Mouse (Mus musculus) retina, adult 2 months (tissue): Measurements from ENCODE around the gene Grb14.

ENCODE experiments used
- DNase-seq: peaks from one replicate; pipeline ENCODE4 v3.0.0-alpha.2; 2012; ENCODE audit warnings: low read depth, low spot score

Grb14 gene

DNA sequence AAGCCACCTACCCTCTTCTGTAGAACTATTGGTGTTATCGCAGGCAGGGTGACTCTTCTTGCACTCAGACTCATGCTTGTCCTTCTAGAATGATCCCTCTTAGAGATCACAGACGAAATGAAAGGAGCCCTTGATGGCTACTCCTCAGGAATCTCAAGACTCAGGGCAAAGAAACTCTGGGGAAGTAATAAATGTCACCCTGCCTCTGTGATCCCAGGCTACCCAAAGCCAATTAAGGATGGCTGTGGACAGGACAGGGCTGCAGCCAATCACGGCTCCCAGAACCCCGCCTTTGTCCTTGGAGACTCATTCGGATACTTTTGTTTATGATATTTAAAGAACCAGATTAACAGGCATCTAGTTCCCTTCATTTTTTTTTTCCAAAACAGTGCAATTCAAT lies 49.2 kb downstream of the Grb14 start:
- DNase-seq: no peak

DNA sequence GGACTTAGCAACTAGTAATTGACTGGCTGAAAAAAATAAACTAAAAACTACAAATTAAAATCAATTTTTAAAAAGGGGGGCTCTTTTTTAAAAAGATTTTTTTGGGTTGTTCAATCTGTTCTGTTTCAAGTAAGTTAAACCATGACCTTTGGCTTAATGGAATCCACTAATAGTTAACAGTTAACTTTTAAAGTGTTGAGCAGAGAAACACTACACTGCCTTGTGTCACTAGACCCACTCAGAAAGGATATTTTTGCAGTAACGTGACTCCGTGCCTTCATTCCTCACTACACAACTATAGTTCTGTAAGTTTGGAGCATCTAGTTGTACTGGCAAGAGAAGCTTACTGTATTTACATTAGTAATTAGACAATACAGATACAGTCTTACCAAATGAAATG lies 50.2 kb downstream of the Grb14 start:
- no peak for DNase-seq

GRCm38 (mm10) chr2:64973819-64974441 lies 50.9 kb downstream of the Grb14 start:
- no peak for DNase-seq

DNA sequence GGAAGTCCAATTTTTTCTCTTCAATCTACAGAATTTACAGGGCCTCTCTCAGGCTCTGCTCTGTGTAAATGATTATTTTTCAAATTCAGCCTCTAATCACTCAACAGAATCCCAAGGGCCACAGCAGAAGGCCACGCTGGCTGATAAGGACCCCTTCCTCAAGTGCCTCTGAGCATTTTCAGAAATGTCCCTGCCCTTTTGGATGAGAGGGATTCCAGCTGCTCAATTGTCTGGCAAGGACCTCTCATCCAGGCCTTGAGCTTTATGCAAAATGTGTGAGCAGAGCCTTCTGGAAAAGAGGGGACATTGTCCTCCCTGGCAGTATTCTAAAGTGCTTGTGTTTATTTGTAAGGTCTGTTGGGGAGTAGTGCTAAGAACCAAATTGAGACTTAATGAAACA lies 51.7 kb downstream of the Grb14 start:
- DNase-seq: no peak

DNA sequence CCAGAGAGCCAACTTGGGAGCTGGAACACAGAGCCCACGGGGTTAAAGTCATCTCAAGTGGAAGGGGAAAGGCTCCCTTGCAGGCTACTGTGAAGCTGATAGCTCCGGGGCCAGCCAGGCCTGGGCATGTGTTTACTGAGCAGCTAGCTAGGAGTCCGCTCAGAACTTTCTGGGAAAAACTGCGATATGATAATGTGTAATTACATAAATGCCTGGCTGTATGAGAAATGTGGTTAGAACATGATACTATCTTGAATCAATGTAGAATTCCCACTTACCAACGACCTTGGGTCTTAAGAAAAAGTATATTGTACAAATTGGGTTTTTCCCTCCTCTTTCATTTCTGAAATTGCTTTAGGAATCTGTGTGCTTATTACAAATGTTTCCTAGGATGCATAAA lies 53.0 kb downstream of the Grb14 start:
- no peak for DNase-seq

- no peak for DNase-seq
These were observed 53.8 kb downstream of the Grb14 start for GRCm38 (mm10) chr2:64970992-64971391.

DNA sequence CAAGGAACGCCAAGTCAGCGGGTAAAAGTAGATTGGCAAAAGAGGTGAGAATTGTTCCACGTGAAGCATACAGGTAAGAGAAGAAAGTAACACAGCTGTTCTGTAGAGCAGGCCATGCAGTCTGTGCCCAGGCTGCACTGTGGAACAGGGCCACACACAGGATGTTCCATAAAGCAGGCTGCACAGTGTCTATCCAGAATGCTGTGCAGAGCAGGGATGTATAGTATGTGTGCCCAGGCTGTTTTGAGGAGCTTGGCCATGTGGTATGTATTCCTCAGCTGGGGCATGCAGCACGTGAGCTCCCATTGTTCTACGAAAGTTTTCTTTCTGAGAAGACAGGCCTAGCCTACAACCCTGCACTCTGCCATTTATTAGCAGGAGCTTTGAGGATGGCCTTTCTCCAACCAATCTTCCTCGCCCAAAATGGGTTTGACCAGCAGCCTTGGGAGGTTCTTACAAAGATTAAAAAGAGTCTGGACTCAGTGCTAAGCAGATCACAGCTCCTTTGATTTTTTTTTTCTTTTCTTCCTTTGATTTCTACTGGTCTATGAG lies 57.8 kb downstream of the Grb14 start:
- no peak for DNase-seq

GRCm38 (mm10) chr2:64966323-64966722 lies 58.5 kb downstream of the Grb14 start:
- no peak for DNase-seq

DNA sequence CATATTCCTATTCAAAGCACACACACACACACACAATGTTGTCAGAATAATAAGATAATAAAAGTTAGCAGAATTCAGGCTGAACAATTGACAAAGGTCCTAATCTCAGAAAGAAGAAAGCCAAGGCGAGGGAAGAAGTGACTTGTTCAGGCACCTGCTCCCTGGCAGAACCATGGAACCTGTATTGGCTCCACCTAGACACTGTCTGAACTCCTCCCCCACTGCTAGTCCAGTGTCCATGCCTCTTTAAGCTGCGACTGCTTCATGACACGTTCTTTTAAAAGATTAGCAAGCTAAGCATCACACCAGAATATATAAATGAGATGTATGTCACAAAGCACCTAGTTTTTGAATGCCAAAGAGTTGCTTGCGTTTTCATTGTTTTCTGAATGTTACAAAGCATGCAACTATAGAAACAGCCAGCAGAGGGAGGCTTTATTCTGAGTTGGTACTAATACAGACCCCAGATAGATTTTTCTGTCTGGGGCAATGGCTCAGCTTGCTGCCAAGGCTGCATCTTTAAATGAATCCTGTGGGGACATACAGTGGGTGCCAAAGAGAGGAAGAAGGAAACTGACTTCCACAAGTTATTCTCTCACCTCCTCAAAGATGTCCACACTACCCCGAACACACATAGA lies 59.4 kb downstream of the Grb14 start:
- peak; percentile 11 for DNase-seq

- no peak for DNase-seq
These were observed 62.6 kb downstream of the Grb14 start for GRCm38 (mm10) chr2:64962196-64962595.

GRCm38 (mm10) chr2:64961381-64961780 lies 63.4 kb downstream of the Grb14 start:
- no peak for DNase-seq

GRCm38 (mm10) chr2:64959657-64960056 lies 65.1 kb downstream of the Grb14 start:
- no peak for DNase-seq

DNA sequence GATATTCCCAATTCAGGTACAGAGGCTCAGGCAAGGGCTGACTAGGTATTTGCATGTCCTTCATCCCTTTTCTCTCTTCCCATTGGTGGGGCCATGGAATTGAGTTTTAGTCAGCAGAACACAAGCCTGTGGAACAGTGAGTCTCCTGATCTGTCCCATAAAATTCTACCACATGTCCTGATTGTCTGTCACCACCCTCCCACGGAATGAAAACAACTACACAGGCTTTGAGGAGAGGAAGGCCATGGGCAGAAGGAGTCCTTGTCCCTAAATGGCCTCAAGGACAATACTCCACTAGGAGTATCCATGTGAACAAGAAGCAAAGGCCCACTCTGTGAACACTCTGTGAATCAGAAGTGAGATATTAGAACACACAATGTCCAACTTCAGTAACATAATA lies 69.3 kb downstream of the Grb14 start:
- DNase-seq: no peak

GRCm38 (mm10) chr2:64949210-64949609 lies 75.6 kb downstream of the Grb14 start:
- no peak for DNase-seq

DNA sequence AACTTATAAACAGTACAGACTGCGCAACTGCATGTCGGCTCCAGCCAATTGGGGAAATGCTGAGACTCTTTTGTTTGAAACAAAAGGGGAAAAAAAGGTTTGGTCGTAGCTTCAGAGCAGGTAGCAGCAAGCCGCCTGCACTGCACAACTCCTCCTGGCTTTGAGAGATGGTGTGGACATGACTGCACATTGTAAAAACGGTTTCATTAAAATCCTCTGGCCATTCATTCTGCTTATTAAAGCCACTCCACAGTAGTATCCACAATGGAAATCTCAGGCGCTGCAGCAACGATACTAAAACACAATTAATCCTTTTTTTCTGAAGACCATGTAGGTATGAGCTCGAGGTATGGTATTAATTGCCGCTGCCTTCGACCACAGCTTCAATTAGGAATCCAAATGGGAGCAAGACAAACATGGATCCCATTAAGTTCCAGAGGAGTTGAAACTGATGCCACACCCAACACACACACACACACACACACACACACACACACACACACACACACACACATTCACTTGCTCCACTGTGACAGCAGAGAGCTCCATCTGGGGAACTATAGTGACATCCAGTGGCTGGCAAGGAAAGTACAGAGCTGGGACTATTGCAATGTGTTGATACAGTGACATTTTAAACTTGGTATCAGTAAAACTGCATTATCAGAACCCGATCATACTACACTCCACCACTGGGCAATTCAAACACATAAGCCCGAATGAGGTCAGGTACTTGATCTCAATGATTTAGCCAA lies 76.2 kb downstream of the Grb14 start:
- no peak for DNase-seq

DNA sequence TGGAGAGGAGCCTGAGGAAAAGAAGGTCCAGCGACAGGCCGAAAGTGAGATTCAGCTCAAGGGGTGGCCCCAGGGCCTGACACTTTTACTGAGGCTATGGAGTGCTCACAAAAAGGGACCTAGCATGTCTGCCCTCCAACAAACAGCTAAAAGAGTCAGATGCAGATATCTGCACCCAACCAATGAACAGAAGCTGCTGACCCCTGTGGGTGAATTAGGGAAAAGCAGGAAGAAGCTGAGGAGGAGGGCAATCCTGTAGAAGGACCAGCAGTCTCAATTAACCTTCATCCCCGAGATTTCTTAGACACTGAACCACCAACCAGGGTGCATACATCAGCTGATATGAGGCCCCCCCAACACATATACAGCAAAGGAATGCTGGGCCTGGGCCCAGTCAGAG lies 77.3 kb downstream of the Grb14 start:
- no peak for DNase-seq

GRCm38 (mm10) chr2:64920879-64921278 lies 103.9 kb downstream of the Grb14 start:
- no peak for DNase-seq

- DNase-seq: no peak
These were observed 109.3 kb downstream of the Grb14 start for GRCm38 (mm10) chr2:64915448-64915847.

DNA sequence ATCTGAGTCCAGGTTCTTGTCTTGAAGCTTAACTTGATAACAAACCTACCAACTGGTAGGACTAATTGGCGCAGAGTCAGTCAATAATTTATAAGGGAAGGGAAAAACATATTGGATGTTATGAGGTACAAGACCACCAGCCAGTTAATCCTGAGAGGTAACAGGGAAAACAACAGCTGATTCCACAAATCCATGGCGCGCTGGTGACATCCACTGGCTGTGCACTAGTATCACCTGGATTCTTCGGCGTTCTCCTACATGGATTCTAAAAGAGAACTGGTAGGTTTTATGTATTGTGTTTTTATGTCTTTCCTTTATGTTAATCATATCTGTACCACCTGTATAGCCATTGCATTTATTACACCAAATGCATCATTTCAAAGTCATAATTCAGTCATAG lies 119.9 kb downstream of the Grb14 start:
- DNase-seq: no peak

DNA sequence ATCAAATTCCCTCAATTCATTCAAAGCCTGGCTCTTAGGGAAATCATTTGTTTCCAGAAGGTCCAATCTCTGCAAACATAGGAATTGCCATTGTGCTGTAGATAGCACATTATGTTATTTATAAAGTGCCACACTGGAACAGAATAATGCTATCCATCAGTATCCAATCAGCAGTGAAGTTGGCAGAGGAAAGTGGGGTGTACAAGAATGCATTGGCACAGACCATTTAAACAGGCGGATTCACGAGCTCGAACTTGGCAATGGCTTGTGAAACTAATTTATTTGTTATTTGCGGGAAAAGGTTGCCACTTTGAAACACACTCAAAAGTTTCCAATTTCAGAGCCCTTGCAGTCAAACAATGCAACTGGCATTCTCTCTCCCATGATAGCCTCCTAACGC lies 126.9 kb downstream of the Grb14 start:
- DNase-seq: no peak

- no peak for DNase-seq
These were observed 131.6 kb downstream of the Grb14 start for GRCm38 (mm10) chr2:64893233-64893632.

DNA sequence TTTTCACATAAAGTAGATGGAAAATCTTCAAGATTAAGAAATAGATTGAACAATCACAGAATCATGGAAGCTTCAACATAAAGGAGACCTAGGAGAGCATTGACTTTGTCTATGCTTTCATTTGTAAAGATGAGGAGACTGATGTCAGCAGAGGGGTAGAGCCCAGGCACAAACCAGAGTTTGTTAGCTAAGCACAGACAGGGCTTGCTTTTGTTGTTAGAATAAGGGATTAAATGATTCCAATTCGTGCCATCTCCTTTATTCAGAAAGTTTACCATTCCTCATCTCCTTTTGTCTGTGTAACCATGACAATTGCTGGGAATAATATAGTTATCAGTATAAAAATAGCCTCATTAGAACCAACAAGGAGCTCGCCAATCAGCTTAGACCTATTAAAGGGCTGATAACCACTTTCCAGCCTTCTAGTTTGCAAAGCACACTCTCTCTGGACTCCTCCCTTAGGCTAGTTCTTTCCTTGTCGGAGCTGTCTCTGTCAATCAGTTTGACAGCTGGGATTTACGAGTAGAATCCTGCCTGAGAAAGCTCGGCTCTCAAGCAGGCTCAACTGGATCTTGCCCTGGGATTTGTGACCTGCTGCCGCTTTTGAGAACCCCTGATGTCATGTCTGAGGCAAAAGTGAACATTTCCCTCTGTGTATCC lies 137.6 kb downstream of the Grb14 start:
- no peak for DNase-seq
